Mouse (Mus musculus): ENCODE measurements around the gene H2-Q2. TPM values are rescaled to one million over a fixed set of nuclear protein-coding genes. Genes with fewer than 3 reads are reported as not detected.
A peak's percentile ranks its signal among the peaks of the same experiment; 100 is the strongest.
"Not testable (repeated sequence)": the region's sequence is repeated elsewhere in the genome, so short reads cannot be mapped to it uniquely, and the experiment has no call there.

H2-Q2 gene
- polyA plus RNA-seq, 2 experiments = 0.15 to 0.16 TPM

DNA sequence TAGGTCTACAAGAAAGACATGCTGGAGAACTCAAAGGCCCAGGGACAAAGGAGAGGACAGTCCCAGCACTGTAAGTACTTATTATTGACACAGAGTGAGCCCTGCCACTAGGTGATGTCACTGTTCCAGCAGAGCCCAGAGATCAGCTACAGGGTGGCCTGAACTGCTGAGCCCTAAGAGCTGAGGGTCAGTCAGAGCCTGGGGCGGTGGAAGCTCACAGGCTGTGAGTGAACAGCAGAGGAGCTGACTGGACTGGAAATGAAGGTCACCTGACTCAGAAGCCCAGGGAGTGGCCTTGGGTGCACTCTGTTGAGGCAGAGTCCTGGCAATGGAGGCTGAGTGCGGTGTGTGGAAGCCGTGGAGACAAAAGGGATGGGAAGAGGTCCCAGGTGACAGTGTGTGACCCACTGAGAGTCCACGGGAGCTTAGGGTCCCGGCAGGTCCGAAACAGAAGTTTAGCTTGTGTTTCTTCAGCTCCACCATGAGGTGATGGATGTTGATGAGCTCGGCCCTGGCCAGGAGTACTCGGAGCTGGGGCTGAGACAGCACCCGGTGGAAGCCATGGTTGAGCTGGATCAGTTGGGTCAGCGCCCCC is 38.2 kb upstream of the H2-Q2 start:
- no peak for DNase-seq (ENCODE audit: low spot score)
- WGBS = 86% methylated on average over 10 of the region's 10 CpGs
- no peaks in the 10 kb centered on the region for H3K4me1 ChIP-seq (ENCODE audit: control insufficient read depth, insufficient read depth, low read length)
- TF ChIP-seq POLR2A (IDR thresholded peaks at IDR 0.05; ENCODE audit: borderline replicate concordance, extremely low read depth, insufficient read depth, insufficient read length) = no peak
- H3K4me3 ChIP-seq (replicated peaks; ENCODE audit: low read length) = no peak overlapping the region
- H3K36me3 ChIP-seq (ENCODE audit: control insufficient read depth, insufficient read depth, low read length) = no peaks in the 10 kb centered on the region
- no peak overlapping the region for H3K9ac ChIP-seq (ENCODE audit: low read depth, low read length, severe bottlenecking)
- H3K27me3 ChIP-seq (ENCODE audit: control insufficient read depth, insufficient read depth, low read length) = no peaks in the 10 kb centered on the region
- no peak for ATAC-seq (ENCODE audit: low FRiP score, low read depth)
- H3K4me2 ChIP-seq (replicated peaks; ENCODE audit: low read depth, low read length, severe bottlenecking) = no peak overlapping the region
- H3K27ac ChIP-seq (replicated peaks; ENCODE audit: low read depth, low read length) = no peak overlapping the region
- H3K9me3 ChIP-seq (ENCODE audit: control insufficient read depth, low read length) = no peaks in the 10 kb centered on the region

DNA sequence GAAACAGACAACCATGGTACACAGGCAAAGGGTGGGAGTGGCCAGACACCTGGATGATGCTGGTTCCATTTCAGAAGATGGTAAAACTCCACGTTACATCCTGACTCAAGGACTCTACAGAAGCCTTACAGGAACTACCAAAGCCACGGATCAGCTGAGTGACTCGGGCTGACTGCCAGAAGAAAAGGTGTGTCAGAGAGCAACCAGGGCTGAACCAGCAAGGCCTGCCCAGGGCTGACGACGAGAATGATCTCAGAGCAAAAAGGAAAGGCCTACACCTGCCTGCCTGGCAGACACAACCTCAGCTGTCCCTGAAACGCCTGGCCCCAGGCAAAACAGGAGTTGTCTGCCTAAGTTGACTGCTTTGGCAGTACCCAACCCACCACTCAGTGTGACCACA is 37.6 kb upstream of the H2-Q2 start:
- ATAC-seq (ENCODE audit: low FRiP score, low read depth) (no peak), DNase-seq (ENCODE audit: low spot score) (no peak)
- H3K27ac ChIP-seq (replicated peaks; ENCODE audit: low read depth, low read length) = no peak overlapping the region
- H3K36me3 ChIP-seq (ENCODE audit: control insufficient read depth, insufficient read depth, low read length) = no peaks in the 10 kb centered on the region
- no peak overlapping the region for H3K4me3 ChIP-seq (replicated peaks; ENCODE audit: low read length)
- H3K27me3 ChIP-seq (ENCODE audit: control insufficient read depth, insufficient read depth, low read length) = no peaks in the 10 kb centered on the region
- H3K9ac ChIP-seq (ENCODE audit: low read depth, low read length, severe bottlenecking) = no peak overlapping the region
- 64% methylated on average over 6 of the region's 6 CpGs for WGBS
- no peaks in the 10 kb centered on the region for H3K4me1 ChIP-seq (ENCODE audit: control insufficient read depth, insufficient read depth, low read length)
- H3K4me2 ChIP-seq (replicated peaks; ENCODE audit: low read depth, low read length, severe bottlenecking) = no peak overlapping the region
- TF ChIP-seq POLR2A (IDR thresholded peaks at IDR 0.05; ENCODE audit: borderline replicate concordance, extremely low read depth, insufficient read depth, insufficient read length) = no peak
- no peaks in the 10 kb centered on the region for H3K9me3 ChIP-seq (ENCODE audit: control insufficient read depth, low read length)

DNA sequence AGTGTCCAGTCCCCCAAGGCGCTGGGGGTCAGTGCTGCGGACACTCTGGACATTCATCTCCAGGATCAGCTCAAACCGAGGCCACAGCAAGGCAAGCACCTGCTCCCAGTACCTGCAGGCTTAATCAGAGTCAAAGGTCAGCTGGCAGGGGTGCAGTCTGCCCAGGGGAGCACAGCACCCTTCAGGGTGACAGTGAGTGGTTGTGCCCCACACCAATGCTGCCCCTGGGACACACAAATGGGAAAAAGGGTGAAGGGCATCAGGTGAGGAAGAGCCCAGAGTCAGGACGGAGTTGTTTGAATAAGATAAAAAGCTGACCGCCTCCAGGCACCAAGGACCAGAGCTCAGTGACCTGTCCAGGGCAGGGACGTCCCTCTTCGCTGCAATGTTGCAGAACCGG is 37.1 kb upstream of the H2-Q2 start:
- H3K27ac ChIP-seq (replicated peaks; ENCODE audit: low read depth, low read length); H3K4me2 ChIP-seq (replicated peaks; ENCODE audit: low read depth, low read length, severe bottlenecking); DNase-seq (ENCODE audit: low spot score); ATAC-seq (ENCODE audit: low FRiP score, low read depth); H3K9me3 ChIP-seq (ENCODE audit: control insufficient read depth, low read length); H3K36me3 ChIP-seq (ENCODE audit: control insufficient read depth, insufficient read depth, low read length); H3K4me1 ChIP-seq (ENCODE audit: control insufficient read depth, insufficient read depth, low read length); H3K9ac ChIP-seq (ENCODE audit: low read depth, low read length, severe bottlenecking); H3K4me3 ChIP-seq (replicated peaks; ENCODE audit: low read length); H3K27me3 ChIP-seq (ENCODE audit: control insufficient read depth, insufficient read depth, low read length): not testable (repeated sequence)
- WGBS = 76% methylated on average over 7 of the region's 8 CpGs

- TF ChIP-seq POLR2A (IDR thresholded peaks at IDR 0.05; ENCODE audit: borderline replicate concordance, extremely low read depth, insufficient read depth, insufficient read length) = no peak
- ATAC-seq (ENCODE audit: low FRiP score, low read depth) = no peak
Measured at GRCm38 (mm10) chr17:35318671-35319070, 23.4 kb upstream of the H2-Q2 start.

GRCm38 (mm10) chr17:35320327-35321081 is 21.5 kb upstream of the H2-Q2 start, which contains the start of gene H2-Q1:
TSS of gene H2-Q1 (plus strand) at chr17:35320405.
- H3K36me3 ChIP-seq (ENCODE audit: control insufficient read depth, insufficient read depth, low read length) = no peaks in the 10 kb centered on the region
- WGBS = 4% methylated on average over 39 of the region's 55 CpGs
- no peaks in the 10 kb centered on the region for H3K4me1 ChIP-seq (ENCODE audit: control insufficient read depth, insufficient read depth, low read length)
- ATAC-seq (ENCODE audit: low FRiP score, low read depth) = no peak
- no peaks in the 10 kb centered on the region for H3K9me3 ChIP-seq (ENCODE audit: control insufficient read depth, low read length)
- peaks cover 15% of the 10 kb centered on the region for H3K27me3 ChIP-seq (ENCODE audit: control insufficient read depth, insufficient read depth, low read length)
- H3K4me2 ChIP-seq (replicated peaks; ENCODE audit: low read depth, low read length, severe bottlenecking) = peak within 1 kb of the TSS; percentile 52
- H3K9ac ChIP-seq (ENCODE audit: low read depth, low read length, severe bottlenecking) = peak within 1 kb of the TSS; percentile 43
- no peak for TF ChIP-seq POLR2A (IDR thresholded peaks at IDR 0.05; ENCODE audit: borderline replicate concordance, extremely low read depth, insufficient read depth, insufficient read length)
- H3K4me3 ChIP-seq (replicated peaks; ENCODE audit: low read length) = peak within 1 kb of the TSS; percentile 30
- H3K27ac ChIP-seq (replicated peaks; ENCODE audit: low read depth, low read length) = no peak within 1 kb of the TSS
- DNase-seq (ENCODE audit: low spot score) = no peak

More at GRCm38 (mm10) chr17:35318671-35319070, 23.4 kb upstream of the H2-Q2 start:
- H3K4me2 ChIP-seq (replicated peaks; ENCODE audit: low read depth, low read length, severe bottlenecking) = no peak overlapping the region
- H3K9me3 ChIP-seq (ENCODE audit: control insufficient read depth, low read length) = no peaks in the 10 kb centered on the region
- H3K27ac ChIP-seq (replicated peaks; ENCODE audit: low read depth, low read length) = no peak overlapping the region
- no peak overlapping the region for H3K4me3 ChIP-seq (replicated peaks; ENCODE audit: low read length)
- H3K4me1 ChIP-seq (ENCODE audit: control insufficient read depth, insufficient read depth, low read length) = no peaks in the 10 kb centered on the region
- H3K9ac ChIP-seq (ENCODE audit: low read depth, low read length, severe bottlenecking) = no peak overlapping the region
- no peaks in the 10 kb centered on the region for H3K36me3 ChIP-seq (ENCODE audit: control insufficient read depth, insufficient read depth, low read length)
- peaks cover 15% of the 10 kb centered on the region for H3K27me3 ChIP-seq (ENCODE audit: control insufficient read depth, insufficient read depth, low read length)
- no peak for DNase-seq (ENCODE audit: low spot score)

- not testable (repeated sequence) for H3K4me3 ChIP-seq (replicated peaks; ENCODE audit: low read length); H3K9ac ChIP-seq (ENCODE audit: low read depth, low read length, severe bottlenecking); H3K4me1 ChIP-seq (ENCODE audit: control insufficient read depth, insufficient read depth, low read length); ATAC-seq (ENCODE audit: low FRiP score, low read depth); H3K4me2 ChIP-seq (replicated peaks; ENCODE audit: low read depth, low read length, severe bottlenecking); DNase-seq (ENCODE audit: low spot score); H3K9me3 ChIP-seq (ENCODE audit: control insufficient read depth, low read length); H3K36me3 ChIP-seq (ENCODE audit: control insufficient read depth, insufficient read depth, low read length); H3K27ac ChIP-seq (replicated peaks; ENCODE audit: low read depth, low read length)
- WGBS = 71% methylated on average over 1 of the region's 1 CpGs
- peaks cover 12% of the 10 kb centered on the region for H3K27me3 ChIP-seq (ENCODE audit: control insufficient read depth, insufficient read depth, low read length)
Measured at GRCm38 (mm10) chr17:35325124-35325523, 16.9 kb upstream of the H2-Q2 start.

DNA sequence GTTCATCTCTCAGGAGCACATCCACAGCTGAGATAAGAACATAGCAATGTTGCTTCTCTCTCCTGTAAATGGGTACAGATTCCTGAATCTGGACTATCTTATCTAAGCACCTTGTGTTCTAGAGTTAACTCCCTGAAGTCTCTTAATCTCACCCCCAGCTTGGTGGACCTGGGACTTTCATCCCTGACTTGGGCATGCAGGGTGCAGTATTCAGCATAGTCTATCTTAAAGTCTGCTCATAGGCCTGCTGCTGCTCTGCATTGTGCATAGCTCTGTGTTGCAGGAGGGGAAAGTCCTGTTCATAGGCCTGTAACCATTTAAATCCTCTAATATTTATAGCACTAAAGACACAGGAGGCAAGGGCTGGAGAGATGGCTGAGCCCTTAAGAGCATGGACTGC is 16.0 kb upstream of the H2-Q2 start:
- not testable (repeated sequence) for DNase-seq (ENCODE audit: low spot score); H3K27me3 ChIP-seq (ENCODE audit: control insufficient read depth, insufficient read depth, low read length); H3K27ac ChIP-seq (replicated peaks; ENCODE audit: low read depth, low read length); H3K4me3 ChIP-seq (replicated peaks; ENCODE audit: low read length); H3K9ac ChIP-seq (ENCODE audit: low read depth, low read length, severe bottlenecking); H3K36me3 ChIP-seq (ENCODE audit: control insufficient read depth, insufficient read depth, low read length); H3K4me2 ChIP-seq (replicated peaks; ENCODE audit: low read depth, low read length, severe bottlenecking); H3K9me3 ChIP-seq (ENCODE audit: control insufficient read depth, low read length); H3K4me1 ChIP-seq (ENCODE audit: control insufficient read depth, insufficient read depth, low read length); ATAC-seq (ENCODE audit: low FRiP score, low read depth)

DNA sequence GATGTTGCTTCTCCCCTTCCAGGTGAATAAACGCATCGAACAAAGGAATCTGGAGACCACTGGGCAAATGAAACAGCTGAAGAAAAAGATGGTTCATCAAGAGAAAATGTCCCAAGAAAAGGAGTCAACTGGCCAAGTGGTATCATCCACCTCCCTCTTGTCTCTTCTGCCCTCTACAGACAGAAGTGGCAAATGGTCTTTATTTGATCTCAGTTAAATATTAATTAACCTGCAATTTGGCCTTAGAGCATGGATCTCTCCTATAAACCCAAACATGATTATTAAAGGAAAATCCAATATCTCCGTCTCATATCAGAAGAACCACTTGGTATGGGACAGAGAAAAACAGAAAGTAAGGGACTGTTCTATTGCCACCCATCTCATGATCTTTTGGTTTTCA is 12.3 kb upstream of the H2-Q2 start:
- H3K4me3 ChIP-seq (replicated peaks; ENCODE audit: low read length); DNase-seq (ENCODE audit: low spot score); ATAC-seq (ENCODE audit: low FRiP score, low read depth); H3K4me2 ChIP-seq (replicated peaks; ENCODE audit: low read depth, low read length, severe bottlenecking); H3K9me3 ChIP-seq (ENCODE audit: control insufficient read depth, low read length); H3K36me3 ChIP-seq (ENCODE audit: control insufficient read depth, insufficient read depth, low read length); H3K27me3 ChIP-seq (ENCODE audit: control insufficient read depth, insufficient read depth, low read length); H3K27ac ChIP-seq (replicated peaks; ENCODE audit: low read depth, low read length); H3K9ac ChIP-seq (ENCODE audit: low read depth, low read length, severe bottlenecking); H3K4me1 ChIP-seq (ENCODE audit: control insufficient read depth, insufficient read depth, low read length): not testable (repeated sequence)
- 56% methylated on average over 3 of the region's 3 CpGs for WGBS
